Mouse (Mus musculus): ENCODE measurements around the gene Ddah1.
"Not testable (repeated sequence)": the region's sequence is repeated elsewhere in the genome, so short reads cannot be mapped to it uniquely, and the experiment has no call there.

Ddah1 gene

GRCm38 (mm10) chr3:145906582-145906981 lies 148.1 kb downstream of the Ddah1 start:
- in situ Hi-C loops (cut with MboI, MseI) = loop anchor here (10.0 kb wide), 1 partner anchor 772 kb away; no protein-coding TSS in a partner anchor

- in situ Hi-C loops (cut with MboI, MseI) = no loop called here
These were observed 154.0 kb downstream of the Ddah1 start for GRCm38 (mm10) chr3:145912512-145912911.

- in situ Hi-C loops (cut with MboI, MseI) = no loop called here
These were observed 154.8 kb downstream of the Ddah1 start for GRCm38 (mm10) chr3:145913263-145913662.

GRCm38 (mm10) chr3:145913942-145914341 lies 155.5 kb downstream of the Ddah1 start:
- in situ Hi-C loops (cut with MboI, MseI) = not testable (repeated sequence)

- in situ Hi-C loops (cut with MboI, MseI) = loop anchor here (5.0 kb wide), 1 partner anchor 339 kb away; the partner anchor contains the start of gene Znhit6
These were observed 157.9 kb downstream of the Ddah1 start for GRCm38 (mm10) chr3:145916374-145916773.

- in situ Hi-C loops (cut with MboI, MseI) = loop anchor here (5.0 kb wide), 1 partner anchor 340 kb away; the partner anchor contains the start of gene Znhit6
These were observed 158.4 kb downstream of the Ddah1 start for GRCm38 (mm10) chr3:145916826-145917225.

- in situ Hi-C loops (cut with MboI, MseI) = loop anchor here (10.0 kb wide), 1 partner anchor 603 kb away; the partner anchor contains the start of gene Rpf1
These were observed 163.8 kb downstream of the Ddah1 start, which contains the start of gene Bcl10 for GRCm38 (mm10) chr3:145922019-145922854. Gene Bcl10 (plus strand): TSS chr3:145922804.

- in situ Hi-C loops (cut with MboI, MseI) = loop anchor here (10.0 kb wide), 1 partner anchor 602 kb away; the partner anchor contains the start of gene Rpf1
These were observed 164.5 kb downstream of the Ddah1 start for GRCm38 (mm10) chr3:145922971-145923370.

GRCm38 (mm10) chr3:145923874-145924577 lies 165.6 kb downstream of the Ddah1 start:
- in situ Hi-C loops (cut with MboI, MseI) = loop anchor here (10.0 kb wide), 1 partner anchor 601 kb away; the partner anchor contains the start of gene Rpf1

GRCm38 (mm10) chr3:145924649-145925337 lies 166.3 kb downstream of the Ddah1 start:
- in situ Hi-C loops (cut with MboI, MseI) = loop anchor here (10.0 kb wide), 1 partner anchor 600 kb away; the partner anchor contains the start of gene Rpf1

- in situ Hi-C loops (cut with MboI, MseI) = loop anchor here (10.0 kb wide), 1 partner anchor 599 kb away; the partner anchor contains the start of gene Rpf1
These were observed 167.0 kb downstream of the Ddah1 start for GRCm38 (mm10) chr3:145925506-145925905.

- in situ Hi-C loops (cut with MboI, MseI) = loop anchor here (10.0 kb wide), 1 partner anchor 595 kb away; the partner anchor contains the start of gene Rpf1
These were observed 171.3 kb downstream of the Ddah1 start for GRCm38 (mm10) chr3:145929525-145930400.

GRCm38 (mm10) chr3:145933845-145934244 lies 175.4 kb downstream of the Ddah1 start:
- in situ Hi-C loops (cut with MboI, MseI) = no loop called here

- in situ Hi-C loops (cut with MboI, MseI) = no loop called here
These were observed 179.3 kb downstream of the Ddah1 start, which contains the start of gene 2410004B18Rik for GRCm38 (mm10) chr3:145937505-145938404. Gene 2410004B18Rik (plus strand): TSS chr3:145938014.

- in situ Hi-C loops (cut with MboI, MseI) = no loop called here
These were observed 180.2 kb downstream of the Ddah1 start for GRCm38 (mm10) chr3:145938405-145939349.

- in situ Hi-C loops (cut with MboI, MseI) = no loop called here
These were observed 180.9 kb downstream of the Ddah1 start for GRCm38 (mm10) chr3:145939402-145939801.

- in situ Hi-C loops (cut with MboI, MseI) = no loop called here
These were observed 181.5 kb downstream of the Ddah1 start for GRCm38 (mm10) chr3:145939971-145940370.

- in situ Hi-C loops (cut with MboI, MseI) = no loop called here
These were observed 183.5 kb downstream of the Ddah1 start for GRCm38 (mm10) chr3:145941971-145942370.
